Mouse (Mus musculus): ENCODE measurements around the gene Rmdn2.

DNA sequence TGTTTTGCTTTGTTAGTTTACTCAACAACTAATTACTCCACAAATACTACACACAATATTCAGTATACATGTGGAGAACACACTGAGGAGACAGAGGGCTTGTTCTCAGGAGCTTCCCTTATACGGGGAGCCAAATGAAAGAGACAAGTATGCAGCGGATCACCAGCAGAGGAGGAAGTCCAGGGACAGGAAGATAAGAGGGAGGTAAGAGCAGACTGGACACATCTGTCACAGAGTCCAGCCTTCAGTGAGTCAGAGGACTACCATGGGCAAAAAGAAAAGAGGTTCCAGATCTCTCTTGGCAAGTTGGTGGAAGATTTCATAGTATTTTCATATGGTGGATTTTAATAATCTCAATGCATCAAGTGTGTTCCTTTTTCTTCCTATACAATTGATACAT lies 13.5 kb upstream of the Rmdn2 start:
- TF ChIP-seq CTCF (IDR thresholded peaks at IDR 0.05; ENCODE audit: low read depth) (no peak), EP300 (optimal IDR thresholded peaks at IDR 0.05) (no peak)

Measured in stomach, postnatal 0 days (tissue).